Mouse (Mus musculus): ENCODE measurements around the gene 4930595D18Rik. TPM values are rescaled to one million over a fixed set of nuclear protein-coding genes. Genes with fewer than 3 reads are reported as not detected.

The 4930595D18Rik gene
- not detected in 2 replicates for total RNA-seq (2023)

DNA sequence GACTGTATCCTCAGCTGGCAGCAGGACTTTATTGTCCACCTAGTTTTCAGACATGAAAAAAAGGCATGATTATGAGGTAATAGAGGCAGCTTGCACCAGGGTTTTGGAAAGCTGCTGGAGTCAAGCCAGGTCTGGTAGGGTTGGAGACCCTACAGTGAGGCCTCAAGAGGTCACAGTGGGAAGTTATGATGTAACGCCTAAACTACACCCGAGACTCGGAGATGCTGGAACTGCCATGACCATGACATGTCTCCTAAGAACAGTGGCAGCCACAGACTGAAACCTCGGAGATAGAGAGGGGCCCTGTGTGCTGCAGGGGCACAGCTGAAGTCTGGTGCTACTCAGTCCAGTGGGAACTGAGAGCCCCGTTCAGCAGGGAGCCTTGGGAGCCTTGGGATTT, at the start of gene 4930595D18Rik:
Gene 4930595D18Rik (minus strand): TSS at position 16 of the 400 bp plus-strand sequence.

DNA sequence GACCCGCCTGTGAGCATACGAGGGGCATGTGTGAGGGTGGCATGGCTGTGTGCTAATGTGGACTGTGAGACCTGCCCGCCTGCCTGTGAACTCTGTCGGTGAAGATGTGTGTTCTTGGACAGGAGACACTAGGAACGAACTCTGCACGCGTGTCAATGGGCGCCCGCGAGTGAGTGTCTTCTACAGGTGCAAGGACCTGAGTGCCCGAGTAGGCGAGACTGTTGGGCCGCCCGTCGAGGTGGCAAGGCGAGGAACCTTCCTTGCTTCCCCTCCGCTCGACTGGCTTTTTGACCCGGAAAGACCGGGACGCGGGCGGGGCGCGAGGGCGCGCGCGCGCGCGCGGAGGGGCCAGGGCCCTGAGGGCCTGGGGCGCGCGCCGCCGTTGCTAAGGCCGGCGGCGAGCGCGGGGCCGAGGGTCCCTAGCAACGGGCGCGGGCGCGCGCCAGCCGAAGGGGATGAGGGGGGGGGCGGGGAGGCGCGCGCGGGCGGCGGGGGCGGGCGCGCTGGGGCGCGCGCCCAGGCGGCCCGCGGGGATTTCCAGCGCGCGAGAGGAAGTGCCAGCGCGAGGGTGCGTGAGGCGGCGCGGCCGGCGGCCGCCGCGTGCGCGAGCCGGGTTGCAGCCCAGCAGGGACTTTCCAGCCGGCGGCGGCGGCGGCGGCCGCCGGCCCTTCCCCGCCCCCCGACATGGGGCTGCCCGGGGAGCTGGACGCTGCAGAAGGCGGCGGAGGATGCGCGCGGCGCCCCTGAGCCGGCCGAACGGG, 18.3 kb downstream of the 4930595D18Rik start, which contains the start of gene Traf3:
Gene Traf3 (plus strand): TSS at position 540 of the 761 bp plus-strand sequence.

Other genes with a start within 250 kb of the 4930595D18Rik start
- gene Ankrd9, start 205.5 kb downstream of the 4930595D18Rik start, total RNA-seq (2023) = 30.8 and 40.5 TPM in 2 replicates
- gene Rcor1, start 145.1 kb downstream of the 4930595D18Rik start, total RNA-seq (2023) = 39.5 and 45.7 TPM in 2 replicates
- 37.2 and 58.5 TPM in 2 replicates for gene Traf3, start 18.1 kb downstream of the 4930595D18Rik start, total RNA-seq (2023)
- gene Amn, start 86.6 kb upstream of the 4930595D18Rik start, total RNA-seq (2023) = 1.2 TPM in 1 of 2 replicates, not detected in the other
- 14.0 and 16.5 TPM in 2 replicates for gene Cdc42bpb, start 193.2 kb upstream of the 4930595D18Rik start, total RNA-seq (2023)
- gene Lbhd2, start 222.3 kb upstream of the 4930595D18Rik start, total RNA-seq (2023) = not detected in 2 replicates
- 0.59 and 0.92 TPM in 2 replicates for gene Exoc3l4, start 232.5 kb upstream of the 4930595D18Rik start, total RNA-seq (2023)